Mouse (Mus musculus) C2C12 (cell line): ENCODE data around the gene Eif1ad.

Source experiments
- CEBPB ChIP-seq: IDR thresholded peaks from one replicate; pipeline ENCODE4 v1.6.1; 2011; ENCODE audit warnings: low read depth, mild to moderate bottlenecking, control low read depth, moderate library complexity
- CTCF ChIP-seq: IDR thresholded peaks from one replicate; pipeline ENCODE4 v1.5.1; 2011; ENCODE audit not compliant: control insufficient read depth, insufficient read depth, insufficient read length
- MAX ChIP-seq: IDR thresholded peaks from one replicate; pipeline ENCODE4 v1.6.1; 2011; ENCODE audit warnings: mild to moderate bottlenecking, control low read depth
- MYOD1 ChIP-seq: IDR thresholded peaks from one replicate; pipeline ENCODE4 v1.6.1; 2011; ENCODE audit warnings: low read depth; ENCODE audit not compliant: control insufficient read depth, insufficient read length
- MYOG ChIP-seq: IDR thresholded peaks from one replicate; pipeline ENCODE4 v1.6.1; 2011; ENCODE audit not compliant: control insufficient read depth, insufficient read length; ENCODE audit errors: extremely low read depth
- USF1 ChIP-seq: IDR thresholded peaks from one replicate; pipeline ENCODE4 v1.6.1; 2011; ENCODE audit warnings: low read depth, mild to moderate bottlenecking, control low read depth, moderate library complexity

DNA sequence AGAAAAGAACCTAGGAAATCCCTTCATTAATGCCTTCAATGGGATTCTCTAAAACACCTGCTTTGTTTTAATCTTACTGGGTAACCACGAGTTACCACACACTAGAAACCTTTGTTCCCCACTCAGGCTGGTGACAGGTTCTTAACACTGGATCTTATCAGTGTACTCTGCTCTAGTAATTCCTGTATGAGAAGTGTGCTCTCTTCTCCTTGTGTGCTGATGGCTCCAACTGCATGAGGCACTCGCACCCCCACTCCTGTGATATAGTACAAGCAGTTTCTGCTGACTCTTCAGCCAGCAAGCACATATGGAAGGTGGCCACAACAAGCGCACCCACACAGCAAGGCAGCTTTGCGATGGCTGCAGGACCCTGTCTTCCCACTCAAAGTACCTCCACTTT is 7.6 kb downstream of the Eif1ad start:
- TF ChIP-seq CTCF, result no peak
- no peak for TF ChIP-seq MAX
- TF ChIP-seq USF1, result no peak
- no peak for TF ChIP-seq CEBPB
- no peak for TF ChIP-seq MYOG
- no peak for TF ChIP-seq MYOD1
